Mouse (Mus musculus): ENCODE data around the gene Cnot6. TPM values are rescaled to one million over a fixed set of nuclear protein-coding genes. Genes with fewer than 3 reads are reported as not detected.

Gene Cnot6
- polyA plus RNA-seq, 1 experiment from 2014 or later, result 78.7 TPM

GRCm38 (mm10) chr11:49664262-49665140 lies 48.0 kb downstream of the Cnot6 start:
- no peak overlapping the region for H3K4me3 ChIP-seq
- H3K4me1 ChIP-seq, result no peaks in the 10 kb centered on the region
- no peak overlapping the region for H3K27ac ChIP-seq (replicated peaks)
- WGBS, result 81% methylated on average over 12 of the region's 12 CpGs
- peaks cover 10% of the 10 kb centered on the region for H3K36me3 ChIP-seq
- no peak overlapping the region for H3K4me2 ChIP-seq (replicated peaks)
- ATAC-seq (replicated peaks), result 0 out of 2 replicates have a peak, but pooled peaks have one; percentile 23
- H3K27me3 ChIP-seq, result no peaks in the 10 kb centered on the region
- H3K9me3 ChIP-seq, result no peaks in the 10 kb centered on the region
- H3K9ac ChIP-seq (replicated peaks), result no peak overlapping the region

GRCm38 (mm10) chr11:49663310-49663709 lies 49.2 kb downstream of the Cnot6 start, which contains the start of gene Scgb3a1:
TSS of gene Scgb3a1 (plus strand) at chr11:49663610.
- Histone ChIP-seq H3K4me1 (no peaks in the 10 kb centered on the region), H3K27ac (replicated peaks) (no peak within 1 kb of the TSS), H3K36me3 (peaks cover 2% of the 10 kb centered on the region; the same call in 1 of the 2 replicates), H3K4me3 (no peak within 1 kb of the TSS), H3K9me3 (no peaks in the 10 kb centered on the region), H3K4me2 (replicated peaks) (no peak within 1 kb of the TSS), H3K27me3 (no peaks in the 10 kb centered on the region), H3K9ac (replicated peaks) (no peak within 1 kb of the TSS)
- ATAC-seq (replicated peaks), result no peak
- 84% methylated on average over 5 of the region's 5 CpGs for WGBS

- Histone ChIP-seq H3K9ac (replicated peaks) (no peak overlapping the region), H3K9me3 (no peaks in the 10 kb centered on the region), H3K27ac (replicated peaks) (no peak overlapping the region), H3K4me3 (no peak overlapping the region), H3K4me2 (replicated peaks) (no peak overlapping the region), H3K36me3 (no peaks in the 10 kb centered on the region), H3K4me1 (no peaks in the 10 kb centered on the region), H3K27me3 (no peaks in the 10 kb centered on the region)
- no peak for ATAC-seq (replicated peaks)
- 57% methylated on average over 15 of the region's 15 CpGs for WGBS
Observed at GRCm38 (mm10) chr11:49662292-49662780, 50.2 kb downstream of the Cnot6 start.

GRCm38 (mm10) chr11:49659470-49659799 lies 53.1 kb downstream of the Cnot6 start:
- no peak overlapping the region for H3K9ac ChIP-seq (replicated peaks)
- no peak overlapping the region for H3K27ac ChIP-seq (replicated peaks)
- H3K36me3 ChIP-seq, result no peaks in the 10 kb centered on the region
- no peak for ATAC-seq (replicated peaks)
- H3K4me1 ChIP-seq, result no peaks in the 10 kb centered on the region
- H3K4me2 ChIP-seq (replicated peaks), result no peak overlapping the region
- H3K9me3 ChIP-seq, result no peaks in the 10 kb centered on the region
- no peaks in the 10 kb centered on the region for H3K27me3 ChIP-seq
- 74% methylated on average over 7 of the region's 7 CpGs for WGBS
- no peak overlapping the region for H3K4me3 ChIP-seq

- Histone ChIP-seq H3K36me3 (no peaks in the 10 kb centered on the region), H3K9me3 (no peaks in the 10 kb centered on the region), H3K4me3 (no peak overlapping the region), H3K27ac (replicated peaks) (no peak overlapping the region), H3K4me1 (no peaks in the 10 kb centered on the region), H3K9ac (replicated peaks) (no peak overlapping the region), H3K27me3 (no peaks in the 10 kb centered on the region), H3K4me2 (replicated peaks) (no peak overlapping the region)
- 72% methylated on average over 10 of the region's 10 CpGs for WGBS
- no peak for ATAC-seq (replicated peaks)
Observed at GRCm38 (mm10) chr11:49658791-49659469, 53.6 kb downstream of the Cnot6 start.

DNA sequence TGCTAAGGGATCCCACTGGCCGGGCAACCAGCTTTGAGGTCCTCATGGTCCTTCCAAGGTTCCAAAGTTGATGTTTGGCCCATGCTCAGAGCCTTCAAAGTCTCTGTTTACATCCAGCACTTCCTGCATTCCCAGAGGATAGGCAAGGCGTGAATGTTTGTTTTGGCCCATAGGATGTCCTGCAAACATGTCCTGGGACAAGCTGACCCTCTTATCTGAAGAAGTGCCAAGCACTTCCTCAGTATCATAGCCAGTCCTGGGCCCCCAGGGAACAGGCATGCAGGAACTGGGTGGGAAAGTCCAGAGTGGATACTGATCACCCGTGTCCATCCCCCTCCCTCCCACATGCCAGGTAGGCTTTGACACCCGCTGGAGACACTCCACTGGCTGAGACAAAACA lies 54.5 kb downstream of the Cnot6 start:
- ATAC-seq (replicated peaks), result no peak
- WGBS, result 92% methylated on average over 4 of the region's 4 CpGs

GRCm38 (mm10) chr11:49655501-49655900 lies 57.0 kb downstream of the Cnot6 start:
- Histone ChIP-seq H3K27me3 (no peaks in the 10 kb centered on the region), H3K9me3 (no peaks in the 10 kb centered on the region), H3K27ac (replicated peaks) (no peak overlapping the region), H3K4me1 (0 out of 2 replicates have a peak, but pooled peaks cover 3% of the 10 kb centered on the region), H3K4me2 (replicated peaks) (no peak overlapping the region), H3K4me3 (no peak overlapping the region), H3K9ac (replicated peaks) (no peak overlapping the region), H3K36me3 (no peaks in the 10 kb centered on the region)
- ATAC-seq (replicated peaks), result no peak

More for the DNA sequence above, 54.5 kb downstream of the Cnot6 start:
- Histone ChIP-seq H3K27me3 (no peaks in the 10 kb centered on the region), H3K27ac (replicated peaks) (no peak overlapping the region), H3K4me3 (no peak overlapping the region), H3K9me3 (no peaks in the 10 kb centered on the region), H3K4me2 (replicated peaks) (no peak overlapping the region), H3K4me1 (0 out of 2 replicates have a peak, but pooled peaks cover under 1% of the 10 kb centered on the region), H3K36me3 (no peaks in the 10 kb centered on the region), H3K9ac (replicated peaks) (no peak overlapping the region)

GRCm38 (mm10) chr11:49654651-49655050 lies 57.9 kb downstream of the Cnot6 start:
- no peaks in the 10 kb centered on the region for H3K36me3 ChIP-seq
- no peak overlapping the region for H3K27ac ChIP-seq (replicated peaks)
- no peaks in the 10 kb centered on the region for H3K9me3 ChIP-seq
- H3K4me1 ChIP-seq, result 0 out of 2 replicates have a peak, but pooled peaks cover 3% of the 10 kb centered on the region
- no peak for ATAC-seq (replicated peaks)
- H3K27me3 ChIP-seq, result no peaks in the 10 kb centered on the region
- H3K4me2 ChIP-seq (replicated peaks), result no peak overlapping the region
- WGBS, result 94% methylated on average over 5 of the region's 5 CpGs
- H3K9ac ChIP-seq (replicated peaks), result no peak overlapping the region
- H3K4me3 ChIP-seq, result no peak overlapping the region

DNA sequence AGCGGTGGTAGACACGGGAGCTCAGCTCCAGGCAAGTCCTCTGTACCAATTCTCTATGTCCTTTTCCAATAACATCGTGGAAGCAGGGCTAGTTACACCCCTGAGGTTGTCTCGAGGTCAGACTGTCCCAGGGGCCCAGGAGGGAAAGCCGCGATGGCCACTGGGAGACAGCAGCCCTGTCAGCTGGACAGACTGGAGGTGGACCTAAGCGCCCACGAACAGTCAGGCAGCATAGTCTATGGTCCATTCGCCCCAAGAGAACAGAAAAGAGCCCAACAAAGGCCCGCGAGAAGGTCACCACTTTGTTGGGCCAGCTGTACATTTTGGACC lies 59.5 kb downstream of the Cnot6 start:
- no peak overlapping the region for H3K4me3 ChIP-seq
- no peaks in the 10 kb centered on the region for H3K9me3 ChIP-seq
- no peaks in the 10 kb centered on the region for H3K36me3 ChIP-seq
- 0 out of 2 replicates have a peak, but pooled peaks cover 3% of the 10 kb centered on the region for H3K4me1 ChIP-seq
- no peaks in the 10 kb centered on the region for H3K27me3 ChIP-seq
- no peak overlapping the region for H3K9ac ChIP-seq (replicated peaks)
- H3K4me2 ChIP-seq (replicated peaks), result peak overlapping the region; percentile 15
- ATAC-seq (replicated peaks), result no peak; the same call in 1 of the 2 replicates
- no peak overlapping the region for H3K27ac ChIP-seq (replicated peaks)
- 39% methylated on average over 11 of the region's 11 CpGs for WGBS

- Histone ChIP-seq H3K27ac (replicated peaks) (no peak overlapping the region), H3K4me3 (no peak overlapping the region), H3K36me3 (no peaks in the 10 kb centered on the region), H3K9ac (replicated peaks) (no peak overlapping the region), H3K4me2 (replicated peaks) (peak overlapping the region; percentile 15), H3K27me3 (no peaks in the 10 kb centered on the region), H3K9me3 (no peaks in the 10 kb centered on the region), H3K4me1 (0 out of 2 replicates have a peak, but pooled peaks cover 3% of the 10 kb centered on the region)
- 24% methylated on average over 19 of the region's 19 CpGs for WGBS
- peak; percentile 74 for ATAC-seq (replicated peaks)
Observed at GRCm38 (mm10) chr11:49652401-49653078, 60.0 kb downstream of the Cnot6 start.

DNA sequence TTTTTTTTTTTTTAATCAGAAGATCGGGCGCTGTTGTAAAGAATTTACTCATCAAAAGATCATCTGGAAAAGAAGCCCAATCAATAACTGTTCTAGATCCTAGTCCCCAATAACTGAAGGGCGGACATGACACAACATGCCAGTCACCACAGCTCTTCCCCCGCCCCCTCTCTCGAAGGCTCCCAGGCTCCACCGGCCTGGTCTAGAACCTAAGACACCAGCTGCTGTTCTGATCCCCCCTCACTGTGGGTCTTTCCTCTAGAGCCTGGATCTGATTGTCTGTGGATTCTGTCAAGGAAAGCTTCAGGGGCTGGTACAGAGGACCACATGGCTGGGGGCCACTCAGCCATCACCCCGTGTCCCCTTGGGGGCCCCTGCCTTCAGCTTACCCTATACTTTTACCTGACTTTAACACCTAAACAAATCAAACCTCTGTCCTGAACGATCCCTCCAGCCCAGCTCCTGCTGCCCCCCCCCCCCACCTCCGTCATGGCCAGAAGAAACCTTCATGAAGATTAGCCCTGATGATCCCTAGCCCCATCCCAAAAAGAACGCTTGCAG lies 60.7 kb downstream of the Cnot6 start:
- ATAC-seq (replicated peaks), result no peak; the same call in 1 of the 2 replicates
- H3K27me3 ChIP-seq, result no peaks in the 10 kb centered on the region
- 0 out of 2 replicates have a peak, but pooled peaks cover 3% of the 10 kb centered on the region for H3K4me1 ChIP-seq
- H3K27ac ChIP-seq (replicated peaks), result no peak overlapping the region
- no peaks in the 10 kb centered on the region for H3K9me3 ChIP-seq
- no peak overlapping the region for H3K9ac ChIP-seq (replicated peaks)
- no peak overlapping the region for H3K4me3 ChIP-seq
- no peak overlapping the region for H3K4me2 ChIP-seq (replicated peaks)
- H3K36me3 ChIP-seq, result no peaks in the 10 kb centered on the region
- WGBS, result 88% methylated on average over 10 of the region's 10 CpGs

All from forebrain, embryonic 15.5 days (tissue).